8 mouse cellular contexts compared by ENCODE assay signal in genomic region chr2:80579253-80579891, GRCm38 (mm10). TPM values are rescaled to one million over a fixed set of nuclear protein-coding genes. Genes with fewer than 3 reads are reported as not detected.
DNase-seq lines count a peak whose midpoint lies in the region; ATAC-seq lines count a peak whose summit lies in the region.

No protein-coding gene starts in this region.

- no peak overlapping the region for H3K9ac ChIP-seq in neural tube, embryonic 11.5 days (ENCODE audit: low read length)
- no peak overlapping the region; the same call in 1 of the 2 replicates for H3K9ac ChIP-seq in forebrain, embryonic 15.5 days (replicated peaks)
- peak overlapping the region; percentile 44; the same call in 1 of the 2 replicates for H3K9ac ChIP-seq in liver, embryonic 13.5 days

- peak overlapping the region; percentile 42 for H3K4me2 ChIP-seq in neural tube, embryonic 11.5 days (ENCODE audit: low read depth)
- peak overlapping the region; percentile 46 for H3K4me2 ChIP-seq in forebrain, embryonic 15.5 days (replicated peaks)
- H3K4me2 ChIP-seq in liver, embryonic 13.5 days: peak overlapping the region; percentile 86

- DNase-seq in neural tube, embryonic 11.5 days (ENCODE audit: low spot score): no peak
- no peak for DNase-seq in neural tube, embryonic 10.5 days (ENCODE audit: extremely low spot score, low spot score)
- no peak for DNase-seq in liver, embryonic 13.5 days
- DNase-seq in urinary bladder, postnatal 4 days (ENCODE audit: low spot score in 2 of 2): no peak
- DNase-seq in left cerebral cortex, adult 11 months (ENCODE audit: low spot score): no peak
- no peak for DNase-seq in urinary bladder, adult 2 months (ENCODE audit: low spot score)
- DNase-seq in gastrocnemius, postnatal 14 days: no peak

- WGBS in neural tube, embryonic 11.5 days: 50% methylated on average over 6 of the region's 6 CpGs
- WGBS in forebrain, embryonic 15.5 days: 45% methylated on average over 6 of the region's 6 CpGs
- 18% methylated on average over 6 of the region's 6 CpGs for WGBS in liver, embryonic 13.5 days (ENCODE audit: insufficient replicate concordance)

- H3K27me3 ChIP-seq in neural tube, embryonic 11.5 days (ENCODE audit: control insufficient read depth, insufficient read depth, low read length): no peaks in the 10 kb centered on the region
- H3K27me3 ChIP-seq in forebrain, embryonic 15.5 days: no peaks in the 10 kb centered on the region
- H3K27me3 ChIP-seq in liver, embryonic 13.5 days: peaks cover 25% of the 10 kb centered on the region

- no peaks in the 10 kb centered on the region for H3K9me3 ChIP-seq in neural tube, embryonic 11.5 days (ENCODE audit: control insufficient read depth, low read length)
- no peaks in the 10 kb centered on the region for H3K9me3 ChIP-seq in forebrain, embryonic 15.5 days
- no peaks in the 10 kb centered on the region for H3K9me3 ChIP-seq in liver, embryonic 13.5 days (replicated peaks)

- peaks cover 13% of the 10 kb centered on the region for H3K4me1 ChIP-seq in neural tube, embryonic 11.5 days (ENCODE audit: control insufficient read depth, insufficient read depth, low read length)
- H3K4me1 ChIP-seq in forebrain, embryonic 15.5 days: peaks cover 19% of the 10 kb centered on the region
- H3K4me1 ChIP-seq in liver, embryonic 13.5 days (replicated peaks): peaks cover 21% of the 10 kb centered on the region

- H3K36me3 ChIP-seq in neural tube, embryonic 11.5 days (ENCODE audit: control insufficient read depth, insufficient read depth, low read length): no peaks in the 10 kb centered on the region
- H3K36me3 ChIP-seq in forebrain, embryonic 15.5 days: no peaks in the 10 kb centered on the region
- no peaks in the 10 kb centered on the region for H3K36me3 ChIP-seq in liver, embryonic 13.5 days

- peak overlapping the region; percentile 93 for H3K4me3 ChIP-seq in neural tube, embryonic 11.5 days (ENCODE audit: low read depth, low read length)
- H3K4me3 ChIP-seq in forebrain, embryonic 15.5 days: peak overlapping the region; percentile 92
- H3K4me3 ChIP-seq in liver, embryonic 13.5 days (replicated peaks): peak overlapping the region; percentile 39

- intact Hi-C loops in gastrocnemius, postnatal 14 days (cut with DNase I; ENCODE audit: low total_unique reads): no loop called here

- ATAC-seq in neural tube, embryonic 11.5 days (ENCODE audit: insufficient read depth, low FRiP score, low TSS enrichment): no peak
- no peak for ATAC-seq in forebrain, embryonic 15.5 days (replicated peaks)
- ATAC-seq in liver, embryonic 13.5 days (ENCODE audit: low read depth): no peak

- H3K27ac ChIP-seq in neural tube, embryonic 11.5 days (ENCODE audit: low read depth, low read length): no peak overlapping the region
- H3K27ac ChIP-seq in forebrain, embryonic 15.5 days (replicated peaks): no peak overlapping the region
- no peak overlapping the region for H3K27ac ChIP-seq in liver, embryonic 13.5 days

RNA-seq across cellular contexts. Expression of gene Nckap1, which starts 1.8 kb away (rescaled TPM):
- 73.2 and 74.0 TPM in 2 replicates for polyA plus RNA-seq in neural tube, embryonic 11.5 days (2014; fragmentation: Nextera tagmentation; extraction: Ambion mirVana)
- 97.6 and 104 TPM in 2 replicates for polyA plus RNA-seq in forebrain, embryonic 15.5 days (2015; fragmentation: Nextera tagmentation; extraction: Ambion mirVana)
- 14.7 and 18.2 TPM in 2 replicates for polyA plus RNA-seq in liver, embryonic 13.5 days (2015; fragmentation: Nextera tagmentation; extraction: Ambion mirVana)
- 93.1 and 96.9 TPM in 2 replicates for polyA plus RNA-seq in urinary bladder, adult 2 months (2012; rRNA removed)
- total RNA-seq in gastrocnemius, postnatal 14 days (2021): 10 to 100 TPM; 47.1 to 49.2 TPM

RNA-seq across cellular contexts. Expression of gene Dusp19, which starts 37.5 kb away (rescaled TPM):
- polyA plus RNA-seq in neural tube, embryonic 11.5 days (2014; fragmentation: Nextera tagmentation; extraction: Ambion mirVana): 18.1 and 19.0 TPM in 2 replicates
- polyA plus RNA-seq in forebrain, embryonic 15.5 days (2015; fragmentation: Nextera tagmentation; extraction: Ambion mirVana): 16.5 and 18.7 TPM in 2 replicates
- polyA plus RNA-seq in liver, embryonic 13.5 days (2015; fragmentation: Nextera tagmentation; extraction: Ambion mirVana): 7.3 and 7.4 TPM in 2 replicates
- polyA plus RNA-seq in urinary bladder, adult 2 months (2012; rRNA removed): 10.0 and 10.3 TPM in 2 replicates
- 1 to 10 TPM; 6.5 TPM for total RNA-seq in gastrocnemius, postnatal 14 days (2021)

RNA-seq across cellular contexts. Expression of gene Nup35, which starts 37.7 kb away (rescaled TPM):
- 67.9 and 69.3 TPM in 2 replicates for polyA plus RNA-seq in neural tube, embryonic 11.5 days (2014; fragmentation: Nextera tagmentation; extraction: Ambion mirVana)
- polyA plus RNA-seq in forebrain, embryonic 15.5 days (2015; fragmentation: Nextera tagmentation; extraction: Ambion mirVana): 51.0 and 56.1 TPM in 2 replicates
- polyA plus RNA-seq in liver, embryonic 13.5 days (2015; fragmentation: Nextera tagmentation; extraction: Ambion mirVana): 41.5 and 46.9 TPM in 2 replicates
- 17.4 and 21.9 TPM in 2 replicates for polyA plus RNA-seq in urinary bladder, adult 2 months (2012; rRNA removed)
- 1 to 10 TPM; 7.4 to 9.0 TPM for total RNA-seq in gastrocnemius, postnatal 14 days (2021)

Comparison
In these comparisons a context has a peak if more than half of its experiments do, and no peak if none do; other contexts are left out.
1. H3K4me3 ChIP-seq: peak in every context shown above with its lines; median percentile 93 in neural tube, embryonic 11.5 days; 92 in forebrain, embryonic 15.5 days; 39 in liver, embryonic 13.5 days.